Mouse (Mus musculus): ENCODE measurements around the gene Nanos3. TPM values are rescaled to one million over a fixed set of nuclear protein-coding genes. Genes with fewer than 3 reads are reported as not detected.

Nanos3 gene
- polyA plus RNA-seq, 1 experiment from 2014 or later: 4.3 TPM

DNA sequence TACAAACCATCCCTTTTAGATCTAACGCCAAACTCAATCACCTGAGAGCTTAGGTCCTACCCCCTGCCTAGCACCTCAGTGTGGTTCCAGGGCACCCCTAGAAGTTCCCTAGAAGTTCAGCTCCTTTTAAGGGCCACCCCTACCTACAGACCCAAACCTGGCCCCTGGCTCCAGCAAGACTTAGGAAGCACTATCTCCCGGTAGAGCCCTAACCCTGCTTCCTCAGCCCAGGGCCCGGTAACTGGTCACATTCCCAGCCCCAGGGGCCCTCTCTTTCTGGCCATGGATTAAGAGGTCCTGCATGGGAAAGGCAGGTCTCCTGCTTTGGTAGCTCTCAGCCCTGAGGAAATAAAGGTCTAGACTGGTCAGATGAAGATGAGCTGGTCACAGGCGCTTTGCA lies 5.1 kb downstream of the Nanos3 start:
- H3K4me1 ChIP-seq (ENCODE audit: control insufficient read depth, insufficient read depth, low read length): peaks cover 48% of the 10 kb centered on the region
- no peaks in the 10 kb centered on the region for H3K27me3 ChIP-seq (ENCODE audit: control insufficient read depth, insufficient read depth, low read length)
- 13% methylated on average over 4 of the region's 4 CpGs for WGBS
- no peak; the same call in 1 of the 2 replicates for ATAC-seq (ENCODE audit: low FRiP score, low TSS enrichment)
- H3K9ac ChIP-seq (ENCODE audit: low read depth, low read length): peak overlapping the region; percentile 42; the same call in 1 of the 2 replicates
- peaks cover 4% of the 10 kb centered on the region for H3K36me3 ChIP-seq (ENCODE audit: control insufficient read depth, insufficient read depth, low read length)
- H3K4me3 ChIP-seq (ENCODE audit: low read length): peak overlapping the region; percentile 19; the same call in 1 of the 2 replicates
- H3K27ac ChIP-seq (ENCODE audit: low read depth, low read length): peak overlapping the region; percentile 91
- H3K9me3 ChIP-seq (ENCODE audit: control insufficient read depth, low read length): no peaks in the 10 kb centered on the region
- peak overlapping the region; percentile 39 for H3K4me2 ChIP-seq (replicated peaks; ENCODE audit: low read depth, low read length)

DNA sequence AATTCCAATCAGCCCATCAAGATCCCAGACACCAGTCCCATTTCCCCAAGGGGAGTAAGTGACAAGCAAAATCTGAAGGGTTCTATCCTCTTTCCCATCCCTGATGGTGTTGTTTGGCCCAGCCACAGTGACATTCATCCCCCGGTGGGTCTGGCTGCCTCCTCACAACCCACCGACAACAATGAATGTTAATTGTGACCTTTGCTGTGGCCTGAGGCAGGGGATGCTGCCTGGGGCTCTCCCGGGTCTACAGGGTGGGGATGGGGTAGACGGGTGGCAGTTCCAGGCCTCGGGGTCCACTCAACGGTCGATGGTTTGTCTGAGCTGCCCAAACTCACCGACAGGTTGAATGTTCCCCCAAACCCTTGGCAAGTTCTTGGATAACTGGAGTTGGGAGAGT lies 6.4 kb downstream of the Nanos3 start:
- H3K4me1 ChIP-seq (ENCODE audit: control insufficient read depth, insufficient read depth, low read length): peaks cover 42% of the 10 kb centered on the region
- 73% methylated on average over 8 of the region's 8 CpGs for WGBS

DNA sequence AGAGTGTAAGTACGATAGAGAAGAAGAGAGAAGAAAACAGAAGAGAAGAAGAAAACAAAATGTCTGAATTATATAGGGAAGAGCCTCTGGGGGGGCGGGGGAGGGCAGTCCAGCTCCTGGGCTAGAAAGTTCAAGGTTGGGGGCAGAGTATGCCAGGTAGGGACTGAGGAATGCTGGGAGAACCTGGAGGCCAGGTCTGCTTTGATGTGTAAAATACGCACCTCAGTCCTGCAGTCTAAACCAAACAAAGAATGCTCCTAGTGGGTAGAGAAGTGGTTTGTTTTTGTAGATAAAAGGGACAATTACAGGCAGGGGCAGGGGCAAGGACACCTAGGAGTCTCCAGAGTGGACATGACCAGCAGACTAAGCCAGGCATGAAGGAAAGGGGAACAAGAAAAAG lies 7.6 kb downstream of the Nanos3 start:
- Histone ChIP-seq H3K27ac (ENCODE audit: low read depth, low read length) (no peak overlapping the region), H3K36me3 (ENCODE audit: control insufficient read depth, insufficient read depth, low read length) (peaks cover 23% of the 10 kb centered on the region), H3K27me3 (ENCODE audit: control insufficient read depth, insufficient read depth, low read length) (no peaks in the 10 kb centered on the region), H3K9me3 (ENCODE audit: control insufficient read depth, low read length) (no peaks in the 10 kb centered on the region), H3K4me2 (replicated peaks; ENCODE audit: low read depth, low read length) (no peak overlapping the region), H3K9ac (ENCODE audit: low read depth, low read length) (no peak overlapping the region), H3K4me1 (ENCODE audit: control insufficient read depth, insufficient read depth, low read length) (peaks cover 35% of the 10 kb centered on the region), H3K4me3 (ENCODE audit: low read length) (no peak overlapping the region)
- no peak for ATAC-seq (ENCODE audit: low FRiP score, low TSS enrichment)
- 89% methylated on average over 3 of the region's 3 CpGs for WGBS

More for the DNA sequence above, 6.4 kb downstream of the Nanos3 start:
- ATAC-seq (ENCODE audit: low FRiP score, low TSS enrichment): no peak
- Histone ChIP-seq H3K4me3 (ENCODE audit: low read length) (no peak overlapping the region), H3K27me3 (ENCODE audit: control insufficient read depth, insufficient read depth, low read length) (no peaks in the 10 kb centered on the region), H3K4me2 (replicated peaks; ENCODE audit: low read depth, low read length) (no peak overlapping the region), H3K27ac (ENCODE audit: low read depth, low read length) (no peak overlapping the region), H3K9me3 (ENCODE audit: control insufficient read depth, low read length) (no peaks in the 10 kb centered on the region), H3K36me3 (ENCODE audit: control insufficient read depth, insufficient read depth, low read length) (peaks cover 11% of the 10 kb centered on the region), H3K9ac (ENCODE audit: low read depth, low read length) (no peak overlapping the region)

DNA sequence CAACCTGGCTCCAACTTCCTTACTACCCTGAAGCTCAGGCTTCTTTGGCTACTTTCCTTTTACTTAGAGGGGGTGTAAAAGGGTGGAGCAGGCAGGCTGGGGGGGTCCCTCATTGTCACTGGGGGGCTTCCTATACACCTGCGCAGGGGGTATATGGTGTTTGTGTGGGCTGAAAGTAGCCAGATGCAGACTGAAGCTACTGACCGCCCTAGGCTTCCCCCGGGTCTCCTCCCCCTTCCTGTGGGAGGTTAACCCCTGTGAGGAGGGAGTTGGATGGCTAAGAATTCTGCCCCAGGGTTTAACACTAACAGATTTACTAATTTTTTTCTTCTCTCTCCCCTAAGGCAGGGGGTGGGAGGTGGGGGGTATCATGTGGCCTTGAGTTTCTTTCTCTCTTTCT lies 8.5 kb downstream of the Nanos3 start:
- H3K4me2 ChIP-seq (replicated peaks; ENCODE audit: low read depth, low read length): no peak overlapping the region; the same call in 1 of the 2 replicates

DNA sequence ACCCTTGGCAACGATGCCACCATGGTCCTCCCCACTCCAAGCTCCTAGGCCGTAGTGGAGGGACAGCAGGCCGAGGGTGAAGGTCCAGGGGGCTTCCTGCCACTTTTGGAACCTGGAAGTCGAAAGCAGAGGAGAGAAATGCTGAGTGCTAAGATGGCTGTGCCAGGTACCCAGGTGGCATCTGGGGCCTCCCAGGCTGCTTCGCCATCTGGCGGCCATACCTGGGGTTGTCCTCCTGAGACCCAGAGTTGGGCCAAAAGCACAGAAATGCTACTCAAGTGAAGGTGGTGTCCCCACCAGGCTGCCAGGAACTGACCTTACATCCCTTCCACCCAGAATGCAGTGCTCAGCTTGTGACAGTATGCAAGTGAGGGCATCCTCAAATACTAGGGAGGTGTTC lies 11.2 kb downstream of the Nanos3 start:
- Histone ChIP-seq H3K4me2 (replicated peaks; ENCODE audit: low read depth, low read length) (no peak overlapping the region), H3K27ac (ENCODE audit: low read depth, low read length) (no peak overlapping the region), H3K36me3 (ENCODE audit: control insufficient read depth, insufficient read depth, low read length) (peaks cover 41% of the 10 kb centered on the region), H3K4me3 (ENCODE audit: low read length) (no peak overlapping the region), H3K4me1 (ENCODE audit: control insufficient read depth, insufficient read depth, low read length) (peaks cover 9% of the 10 kb centered on the region), H3K9me3 (ENCODE audit: control insufficient read depth, low read length) (no peaks in the 10 kb centered on the region), H3K9ac (ENCODE audit: low read depth, low read length) (no peak overlapping the region), H3K27me3 (ENCODE audit: control insufficient read depth, insufficient read depth, low read length) (no peaks in the 10 kb centered on the region)
- no peak for ATAC-seq (ENCODE audit: low FRiP score, low TSS enrichment)
- WGBS: 84% methylated on average over 6 of the region's 6 CpGs

More for the DNA sequence above, 8.5 kb downstream of the Nanos3 start:
- no peak overlapping the region for H3K27ac ChIP-seq (ENCODE audit: low read depth, low read length)
- H3K9ac ChIP-seq (ENCODE audit: low read depth, low read length): peak overlapping the region; percentile 28
- H3K36me3 ChIP-seq (ENCODE audit: control insufficient read depth, insufficient read depth, low read length): peaks cover 32% of the 10 kb centered on the region
- H3K4me3 ChIP-seq (ENCODE audit: low read length): no peak overlapping the region
- WGBS: 2% methylated on average over 3 of the region's 3 CpGs
- ATAC-seq (ENCODE audit: low FRiP score, low TSS enrichment): no peak
- peaks cover 31% of the 10 kb centered on the region for H3K4me1 ChIP-seq (ENCODE audit: control insufficient read depth, insufficient read depth, low read length)
- H3K27me3 ChIP-seq (ENCODE audit: control insufficient read depth, insufficient read depth, low read length): no peaks in the 10 kb centered on the region
- H3K9me3 ChIP-seq (ENCODE audit: control insufficient read depth, low read length): no peaks in the 10 kb centered on the region

DNA sequence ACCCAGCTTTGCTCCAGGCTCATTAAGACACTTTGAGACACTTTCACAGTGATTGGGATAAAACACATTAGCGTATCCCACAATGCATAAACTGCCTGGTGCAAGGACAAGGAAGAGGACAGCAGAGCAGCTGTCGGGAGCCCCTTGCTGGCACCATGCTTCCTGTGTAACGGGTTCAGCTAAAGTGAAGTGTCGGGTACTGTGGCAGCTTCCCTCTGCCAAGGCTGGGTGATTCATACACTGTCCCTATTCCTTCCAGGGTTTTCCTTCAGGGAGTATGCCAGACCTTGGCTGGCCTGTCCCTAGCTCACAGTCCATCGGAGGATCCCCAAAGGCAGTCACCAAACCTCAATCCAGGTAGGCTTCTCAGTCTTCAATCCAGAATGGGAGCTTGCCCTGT lies 14.9 kb downstream of the Nanos3 start:
- H3K4me1 ChIP-seq (ENCODE audit: control insufficient read depth, insufficient read depth, low read length): no peaks in the 10 kb centered on the region
- H3K4me2 ChIP-seq (replicated peaks; ENCODE audit: low read depth, low read length): no peak overlapping the region
- no peak overlapping the region for H3K4me3 ChIP-seq (ENCODE audit: low read length)
- H3K9ac ChIP-seq (ENCODE audit: low read depth, low read length): no peak overlapping the region
- H3K9me3 ChIP-seq (ENCODE audit: control insufficient read depth, low read length): no peaks in the 10 kb centered on the region
- 94% methylated on average over 5 of the region's 5 CpGs for WGBS
- peaks cover 41% of the 10 kb centered on the region for H3K36me3 ChIP-seq (ENCODE audit: control insufficient read depth, insufficient read depth, low read length)
- no peak overlapping the region for H3K27ac ChIP-seq (ENCODE audit: low read depth, low read length)
- no peaks in the 10 kb centered on the region for H3K27me3 ChIP-seq (ENCODE audit: control insufficient read depth, insufficient read depth, low read length)
- ATAC-seq (ENCODE audit: low FRiP score, low TSS enrichment): no peak

DNA sequence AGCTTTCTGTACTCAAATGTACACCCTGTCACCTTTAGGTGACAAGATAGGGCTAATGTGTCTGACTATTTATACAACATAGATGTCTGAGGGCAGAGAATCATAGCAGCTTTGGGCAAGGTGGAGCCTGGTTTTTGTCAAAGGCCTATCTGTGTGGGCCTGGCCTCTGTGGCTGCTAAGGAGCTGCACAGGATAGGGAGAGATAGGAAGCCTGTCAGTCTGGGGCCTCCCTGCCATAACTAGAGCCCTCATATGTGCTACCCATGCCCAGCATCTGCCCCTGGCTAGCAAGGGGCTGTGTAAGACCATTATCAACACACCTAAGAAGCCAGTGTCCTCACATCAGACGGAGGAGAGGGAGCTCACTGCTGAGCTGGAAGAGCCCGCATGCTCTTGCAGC lies 17.3 kb downstream of the Nanos3 start:
- H3K27ac ChIP-seq (ENCODE audit: low read depth, low read length): no peak overlapping the region
- 96% methylated on average over 2 of the region's 2 CpGs for whole genome bisulfite sequencing
- H3K9me3 ChIP-seq (ENCODE audit: control insufficient read depth, low read length): no peaks in the 10 kb centered on the region
- no peak overlapping the region for H3K4me3 ChIP-seq (ENCODE audit: low read length)
- H3K27me3 ChIP-seq (ENCODE audit: control insufficient read depth, insufficient read depth, low read length): no peaks in the 10 kb centered on the region
- no peak for ATAC-seq (ENCODE audit: low FRiP score, low TSS enrichment)
- no peak overlapping the region for H3K9ac ChIP-seq (ENCODE audit: low read depth, low read length)
- no peak overlapping the region for H3K4me2 ChIP-seq (replicated peaks; ENCODE audit: low read depth, low read length)
- H3K36me3 ChIP-seq (ENCODE audit: control insufficient read depth, insufficient read depth, low read length): peaks cover 25% of the 10 kb centered on the region
- no peaks in the 10 kb centered on the region for H3K4me1 ChIP-seq (ENCODE audit: control insufficient read depth, insufficient read depth, low read length)

DNA sequence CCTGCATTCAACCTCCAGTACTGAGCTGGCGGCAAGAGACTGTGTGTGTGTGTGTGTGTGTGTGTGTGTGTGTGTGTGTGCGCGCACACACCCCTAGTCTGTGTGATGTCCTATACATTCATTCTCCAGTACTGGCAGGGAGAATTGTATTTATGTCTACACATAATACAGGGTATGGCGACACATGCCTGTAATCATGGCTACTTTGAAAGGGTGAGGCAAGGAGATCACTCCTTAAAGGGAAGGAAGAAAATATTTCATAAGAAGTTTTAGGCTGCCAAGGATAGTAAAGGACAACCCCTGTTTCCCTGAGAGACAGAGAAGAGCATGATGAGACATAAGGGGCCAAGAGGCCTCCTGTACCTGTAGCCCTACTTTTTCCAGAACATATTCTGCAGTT lies 27.4 kb downstream of the Nanos3 start:
- ATAC-seq (ENCODE audit: low FRiP score, low TSS enrichment): no peak
- Histone ChIP-seq H3K4me2 (replicated peaks; ENCODE audit: low read depth, low read length) (no peak overlapping the region), H3K4me1 (ENCODE audit: control insufficient read depth, insufficient read depth, low read length) (no peaks in the 10 kb centered on the region), H3K27ac (ENCODE audit: low read depth, low read length) (no peak overlapping the region), H3K9me3 (ENCODE audit: control insufficient read depth, low read length) (no peaks in the 10 kb centered on the region), H3K27me3 (ENCODE audit: control insufficient read depth, insufficient read depth, low read length) (no peaks in the 10 kb centered on the region), H3K36me3 (ENCODE audit: control insufficient read depth, insufficient read depth, low read length) (no peaks in the 10 kb centered on the region), H3K9ac (ENCODE audit: low read depth, low read length) (no peak overlapping the region), H3K4me3 (ENCODE audit: low read length) (no peak overlapping the region)
- WGBS: 91% methylated on average over 4 of the region's 4 CpGs

DNA sequence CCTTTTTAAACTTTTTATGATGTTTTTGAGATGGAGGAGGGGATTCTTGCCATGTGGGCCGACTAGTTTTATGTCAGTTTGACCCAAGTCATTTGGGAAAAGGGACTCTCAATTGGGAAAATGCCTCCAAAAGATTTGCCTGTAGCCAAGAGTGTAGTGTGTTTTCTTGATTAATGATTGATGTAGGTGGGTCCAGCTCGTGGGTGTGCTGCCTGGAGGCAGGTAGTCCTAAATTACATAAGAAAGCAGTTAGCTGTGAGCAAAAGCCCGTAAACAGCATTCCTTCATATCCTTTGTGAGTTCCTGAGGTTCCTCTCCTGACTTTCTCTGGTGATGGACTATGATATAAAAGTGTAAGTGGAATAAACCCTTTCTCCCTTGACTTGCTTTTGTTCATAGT lies 35.8 kb downstream of the Nanos3 start:
- no peak overlapping the region; the same call in 1 of the 2 replicates for H3K4me2 ChIP-seq (replicated peaks; ENCODE audit: low read depth, low read length)
- H3K4me1 ChIP-seq (ENCODE audit: control insufficient read depth, insufficient read depth, low read length): peaks cover 10% of the 10 kb centered on the region
- peaks cover 5% of the 10 kb centered on the region; the same call in 1 of the 2 replicates for H3K36me3 ChIP-seq (ENCODE audit: control insufficient read depth, insufficient read depth, low read length)
- no peak overlapping the region for H3K27ac ChIP-seq (ENCODE audit: low read depth, low read length)
- WGBS: 49% methylated on average over 3 of the region's 3 CpGs
- H3K4me3 ChIP-seq (ENCODE audit: low read length): no peak overlapping the region
- no peak overlapping the region for H3K9ac ChIP-seq (ENCODE audit: low read depth, low read length)
- no peaks in the 10 kb centered on the region for H3K9me3 ChIP-seq (ENCODE audit: control insufficient read depth, low read length)
- no peak for ATAC-seq (ENCODE audit: low FRiP score, low TSS enrichment)
- H3K27me3 ChIP-seq (ENCODE audit: control insufficient read depth, insufficient read depth, low read length): no peaks in the 10 kb centered on the region

All from kidney, embryonic 14.5 days (tissue).